Mouse (Mus musculus): ENCODE results near the gene Sart3. TPM values are rescaled to one million over a fixed set of nuclear protein-coding genes. Genes with fewer than 3 reads are reported as not detected.

Sart3 gene
- 12.2 and 12.3 TPM in 2 replicates for polyA plus RNA-seq (2015; fragmentation: Nextera tagmentation; extraction: Ambion mirVana)

DNA sequence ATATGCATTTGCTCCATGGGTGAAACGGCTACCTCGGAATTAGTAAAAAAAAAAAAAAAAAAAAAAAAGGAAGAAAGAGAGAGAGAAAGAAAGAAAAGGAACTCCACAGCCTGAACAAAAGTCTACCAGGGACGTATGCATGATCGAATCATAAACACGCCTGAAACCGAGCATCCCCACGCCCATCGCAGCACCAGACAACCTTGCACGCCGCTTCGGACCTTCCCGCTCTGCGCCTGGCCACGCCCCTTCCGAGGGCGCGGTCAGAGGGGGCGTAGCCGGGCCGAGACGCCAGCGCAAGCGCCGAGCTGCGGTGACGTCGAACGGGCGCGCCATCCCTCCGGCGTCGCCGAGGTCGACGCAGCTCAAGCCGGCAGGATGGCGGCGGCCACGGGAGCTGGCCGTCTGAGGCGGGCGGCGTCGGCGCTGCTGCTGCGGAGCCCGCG, at the start of gene Sart3, which contains the start of gene Iscu:
Gene Sart3 (minus strand): TSS at position 61 of the 446 bp plus-strand sequence.
Gene Iscu (plus strand): TSS at position 299 of the 446 bp plus-strand sequence.

DNA sequence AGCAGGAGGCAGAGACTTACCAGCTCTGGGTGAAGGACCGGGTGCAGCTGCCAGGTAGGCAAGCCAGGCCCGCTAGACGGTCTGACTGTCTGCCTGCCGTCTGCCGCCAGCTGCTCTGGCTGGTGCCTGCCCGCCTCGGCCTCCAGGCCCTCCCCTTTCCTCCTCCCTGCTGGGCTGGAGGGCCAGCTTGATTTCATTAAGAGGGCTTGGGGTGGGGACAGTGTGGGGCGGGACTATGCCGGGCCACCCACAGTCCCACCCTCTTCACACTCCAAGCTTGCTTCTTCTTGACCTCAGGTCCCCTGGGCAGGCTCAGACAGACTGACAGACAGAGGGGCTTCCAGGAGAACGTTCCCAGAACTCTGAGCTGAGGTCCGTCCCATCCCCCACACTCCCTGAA, 28.0 kb upstream of the Sart3 start, which contains the start of gene Tmem119:
Gene Tmem119 (minus strand): TSS at position 237 of the 400 bp plus-strand sequence.

DNA sequence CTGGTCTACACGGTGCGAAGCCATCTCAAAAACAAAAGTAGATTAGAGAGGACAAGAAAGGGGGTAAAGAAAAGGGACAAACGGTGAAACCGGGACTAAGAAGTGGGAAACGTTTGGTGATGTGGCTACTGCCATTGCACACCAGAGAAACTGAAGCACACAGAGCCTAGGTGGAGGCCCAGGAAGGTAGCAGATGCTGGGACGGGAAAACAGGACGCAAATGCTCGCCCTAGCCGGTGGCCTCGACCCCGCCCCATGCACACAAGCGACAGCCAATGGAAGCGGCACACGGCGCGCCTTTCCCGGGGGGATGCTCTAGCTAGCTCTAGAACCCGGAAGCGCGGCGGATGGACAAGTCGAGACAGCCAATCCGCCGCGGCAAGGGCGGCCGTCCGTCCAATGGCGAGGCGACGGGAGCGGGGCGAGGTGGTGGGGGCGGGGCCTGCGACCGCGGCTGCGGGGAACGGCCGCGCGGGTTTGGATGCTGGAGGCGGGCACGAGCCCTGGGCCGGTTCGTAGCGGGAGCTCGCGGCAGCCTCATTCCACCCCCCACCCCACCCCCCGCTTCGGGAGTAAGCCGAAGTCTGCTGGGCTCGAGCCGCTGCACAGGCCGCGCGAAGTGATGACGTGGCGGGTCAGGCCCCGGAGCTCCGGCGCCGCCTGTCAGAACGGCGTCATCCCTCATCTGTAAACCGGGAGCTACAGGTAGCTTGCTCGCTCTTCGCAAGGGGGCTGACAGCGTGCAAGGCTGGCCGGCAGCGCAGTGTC, 36.8 kb downstream of the Sart3 start, which contains the start of gene Ficd:
Gene Ficd (plus strand): TSS at position 459 of the 768 bp plus-strand sequence.

DNA sequence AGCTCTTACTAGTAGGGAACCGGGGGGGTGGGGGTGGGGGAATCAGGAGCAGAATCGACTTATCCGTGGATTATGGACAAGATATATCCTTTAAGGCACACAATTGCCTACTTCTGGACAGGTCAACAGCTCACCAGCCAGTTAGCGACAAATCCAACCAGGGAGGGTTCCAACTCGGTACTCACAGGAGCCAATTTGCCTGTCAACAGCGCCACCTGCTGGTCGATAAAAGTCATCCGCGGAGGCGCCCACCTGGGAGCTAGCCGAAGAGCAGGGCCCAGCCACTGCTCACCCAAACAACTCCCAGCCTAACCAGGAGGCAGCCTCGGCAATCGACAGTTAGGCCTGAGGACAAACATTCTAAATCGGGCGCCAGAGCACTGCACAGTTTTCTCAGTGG, 47.9 kb downstream of the Sart3 start, which contains the start of gene 1700069L16Rik:
Gene 1700069L16Rik (minus strand): TSS at position 327 of the 400 bp plus-strand sequence.

Other genes with a start within 250 kb of the Sart3 start
- gene Cmklr1, start 122.1 kb downstream of the Sart3 start, polyA plus RNA-seq (2015; fragmentation: Nextera tagmentation; extraction: Ambion mirVana) = 7.3 and 11.9 TPM in 2 replicates
- not detected in 2 replicates for gene 1700069L16Rik, start 47.7 kb downstream of the Sart3 start, polyA plus RNA-seq (2015; fragmentation: Nextera tagmentation; extraction: Ambion mirVana)
- gene Ficd, start 36.7 kb downstream of the Sart3 start, polyA plus RNA-seq (2015; fragmentation: Nextera tagmentation; extraction: Ambion mirVana) = 5.5 and 6.8 TPM in 2 replicates
- gene Iscu, start 238 bp upstream of the Sart3 start, polyA plus RNA-seq (2015; fragmentation: Nextera tagmentation; extraction: Ambion mirVana) = 211 and 220 TPM in 2 replicates
- 63.1 and 65.8 TPM in 2 replicates for gene Tmem119, start 28.0 kb upstream of the Sart3 start, polyA plus RNA-seq (2015; fragmentation: Nextera tagmentation; extraction: Ambion mirVana)
- 4.0 and 14.8 TPM in 2 replicates for gene Selplg, start 60.1 kb upstream of the Sart3 start, polyA plus RNA-seq (2015; fragmentation: Nextera tagmentation; extraction: Ambion mirVana)
- gene Coro1c, start 136.2 kb upstream of the Sart3 start, polyA plus RNA-seq (2015; fragmentation: Nextera tagmentation; extraction: Ambion mirVana) = 228 and 270 TPM in 2 replicates
- gene Ssh1, start 221.4 kb upstream of the Sart3 start, polyA plus RNA-seq (2015; fragmentation: Nextera tagmentation; extraction: Ambion mirVana) = 7.4 and 9.3 TPM in 2 replicates
- gene Dao, start 231.2 kb upstream of the Sart3 start, polyA plus RNA-seq (2015; fragmentation: Nextera tagmentation; extraction: Ambion mirVana) = not detected in 2 replicates